Mouse (Mus musculus): Measurements from ENCODE around the gene Lrrc19.

The Lrrc19 gene

DNA sequence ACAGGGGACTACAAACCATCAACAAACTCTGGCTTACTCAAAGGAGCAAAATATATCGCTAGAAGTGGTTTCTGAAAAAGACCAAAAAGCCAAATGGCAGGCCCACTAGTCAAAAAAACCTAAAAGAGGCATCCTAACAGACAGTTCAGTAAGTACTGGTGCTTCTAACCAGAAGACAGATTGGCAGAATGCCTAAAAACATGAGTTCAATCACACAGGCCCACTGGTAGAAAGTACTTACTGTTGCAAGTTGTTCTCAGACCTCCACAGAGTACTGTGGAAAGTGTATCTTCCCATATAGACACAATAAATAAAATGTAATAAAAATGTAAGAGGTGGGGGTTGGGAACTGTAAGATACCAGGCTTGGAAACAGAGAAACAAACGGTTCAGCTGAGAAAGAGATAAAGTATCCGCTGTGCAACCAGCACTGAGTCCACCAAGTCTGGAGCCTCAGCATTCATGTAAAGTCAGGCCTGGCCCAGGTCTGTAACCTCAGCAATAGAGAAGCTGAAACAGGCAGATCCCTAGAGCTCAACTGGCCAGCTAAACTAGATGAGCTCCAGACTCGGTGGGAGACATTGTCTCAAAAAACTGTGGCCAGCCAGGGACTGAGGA lies 58.1 kb downstream of the Lrrc19 start:
- no peak for DNase-seq (ENCODE audit: low spot score)
